Mouse (Mus musculus) splenic B cell, adult 2 months (primary cell): ENCODE measurements at regions not wholly inside any gene's neighbourhood (a gene's known extent, or its start where the extent isn't known, plus 50 kb on each side); places are given as distances from the start of the nearest gene placed in this dataset.

Experiments used
- DNase-seq: peaks from one replicate; pipeline ENCODE4 v3.0.0-alpha.2; 2011; ENCODE audit warnings: low read depth, low spot score
- H3K27me3 ChIP-seq: 2 replicates; pipeline ENCODE4 v1.6.1; 2012; ENCODE audit warnings: mild to moderate bottlenecking, low read length, moderate library complexity, mixed read lengths; ENCODE audit not compliant: control insufficient read depth, poor library complexity, insufficient read depth, severe bottlenecking
- H3K36me3 ChIP-seq: 2 replicates; pipeline ENCODE4 v1.6.1; 2012; ENCODE audit warnings: mild to moderate bottlenecking, low read length, moderate library complexity, mixed read lengths; ENCODE audit not compliant: control insufficient read depth, poor library complexity, insufficient read depth, severe bottlenecking

DNA sequence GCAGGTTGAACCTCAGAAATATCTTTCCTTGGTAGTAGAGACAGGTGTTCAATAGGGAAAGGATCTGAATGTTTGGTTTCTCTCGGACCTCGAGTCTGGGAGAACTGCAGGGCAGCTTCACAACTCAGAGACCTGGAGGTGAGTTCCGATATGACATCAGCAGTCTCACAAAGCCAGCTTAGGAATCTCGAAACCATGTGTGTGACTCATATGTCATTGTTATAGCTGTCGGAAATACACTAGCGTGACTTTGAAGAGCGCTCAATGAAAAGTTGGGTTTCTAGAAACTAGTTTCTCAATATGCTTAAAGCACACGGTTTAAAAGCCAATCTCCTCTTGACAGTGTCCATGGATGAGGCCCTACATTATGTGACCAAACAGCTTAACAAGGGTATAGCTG lies 485.9 kb upstream of the Klf4 start:
- Histone ChIP-seq H3K36me3 (no peaks in the 10 kb centered on the region), H3K27me3 (no peaks in the 10 kb centered on the region)
- DNase-seq: no peak

DNA sequence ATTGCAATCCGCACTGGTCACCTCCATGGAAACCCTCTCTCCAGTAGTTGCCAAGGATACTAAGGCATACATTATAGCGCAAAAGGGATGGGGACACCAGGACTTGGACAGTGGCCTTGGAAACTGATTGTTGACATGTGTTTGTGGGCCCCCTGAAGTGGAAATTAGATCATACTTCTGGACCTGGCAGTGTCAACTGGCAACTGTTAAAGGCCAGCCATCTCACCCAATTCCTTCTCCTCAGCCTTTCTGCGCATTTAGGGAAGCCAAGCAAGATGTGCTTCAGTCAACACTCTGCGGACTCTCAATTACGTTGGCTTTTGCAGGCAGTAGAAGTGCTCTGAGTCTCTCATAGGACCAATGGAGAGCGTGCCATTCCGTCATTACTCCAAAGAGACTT lies 483.2 kb upstream of the Klf4 start:
- Histone ChIP-seq H3K27me3 (no peaks in the 10 kb centered on the region), H3K36me3 (no peaks in the 10 kb centered on the region)
- DNase-seq: no peak

DNA sequence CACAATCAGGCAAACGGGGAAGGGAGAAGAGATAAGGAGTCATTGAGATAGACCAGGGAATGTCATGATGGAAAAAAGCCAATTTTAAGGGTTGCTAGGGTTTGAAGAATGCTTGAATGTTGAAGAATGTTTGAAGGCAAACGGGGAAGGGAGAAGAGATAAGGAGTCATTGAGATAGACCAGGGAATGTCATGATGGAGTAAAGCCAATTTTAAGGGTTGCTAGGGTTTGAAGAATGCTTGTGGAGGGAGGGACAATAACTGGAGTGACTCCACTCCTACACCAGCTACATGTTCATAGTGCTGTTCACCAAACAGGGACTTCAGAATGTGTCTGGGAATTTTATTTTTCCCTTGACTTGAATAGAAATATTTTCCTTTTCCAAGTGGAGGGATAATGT lies 476.0 kb upstream of the Klf4 start:
- Histone ChIP-seq H3K27me3 (no peaks in the 10 kb centered on the region), H3K36me3 (no peaks in the 10 kb centered on the region)
- DNase-seq: no peak

DNA sequence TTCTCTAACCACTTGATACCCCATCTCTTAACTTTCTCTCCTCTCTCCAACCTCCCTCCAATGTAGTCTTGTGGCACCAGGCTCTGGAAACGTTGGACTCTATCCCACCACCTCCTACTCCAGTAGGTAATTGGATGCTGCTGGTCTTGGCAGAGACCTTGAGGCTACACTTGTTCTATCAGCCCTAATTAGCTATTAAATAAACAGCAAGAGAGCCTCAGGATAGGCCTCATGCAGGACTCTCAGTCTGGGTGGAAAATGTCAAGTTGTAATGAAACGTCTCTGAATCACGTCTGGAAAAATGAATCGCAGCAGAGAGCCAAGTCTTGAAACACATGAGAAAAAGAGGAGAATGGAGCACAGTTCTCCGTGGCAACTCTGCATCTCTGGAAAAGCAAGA lies 472.0 kb upstream of the Klf4 start:
- Histone ChIP-seq H3K27me3 (no peaks in the 10 kb centered on the region), H3K36me3 (no peaks in the 10 kb centered on the region)
- no peak for DNase-seq

DNA sequence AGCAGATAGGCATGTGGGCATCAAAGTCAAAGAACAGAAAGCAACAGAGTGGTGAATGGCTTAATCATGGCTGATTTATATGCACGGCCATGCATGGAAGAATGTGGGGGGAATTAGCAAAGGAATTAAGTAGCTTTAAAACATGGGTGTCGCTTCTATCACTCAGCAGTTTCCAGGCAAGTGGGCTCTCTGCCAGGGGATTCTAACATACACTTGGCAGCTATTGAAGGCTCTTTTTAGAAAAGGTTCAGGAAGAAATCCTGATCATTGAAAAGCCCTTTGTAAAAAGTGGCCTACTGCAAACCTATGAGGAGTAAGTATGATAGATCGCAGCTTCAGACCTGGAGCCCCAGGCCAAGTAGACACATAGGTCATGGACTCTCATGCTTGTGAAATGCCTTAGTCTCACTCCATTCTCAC lies 469.1 kb upstream of the Klf4 start:
- DNase-seq: no peak
- Histone ChIP-seq H3K27me3 (no peaks in the 10 kb centered on the region), H3K36me3 (no peaks in the 10 kb centered on the region)

DNA sequence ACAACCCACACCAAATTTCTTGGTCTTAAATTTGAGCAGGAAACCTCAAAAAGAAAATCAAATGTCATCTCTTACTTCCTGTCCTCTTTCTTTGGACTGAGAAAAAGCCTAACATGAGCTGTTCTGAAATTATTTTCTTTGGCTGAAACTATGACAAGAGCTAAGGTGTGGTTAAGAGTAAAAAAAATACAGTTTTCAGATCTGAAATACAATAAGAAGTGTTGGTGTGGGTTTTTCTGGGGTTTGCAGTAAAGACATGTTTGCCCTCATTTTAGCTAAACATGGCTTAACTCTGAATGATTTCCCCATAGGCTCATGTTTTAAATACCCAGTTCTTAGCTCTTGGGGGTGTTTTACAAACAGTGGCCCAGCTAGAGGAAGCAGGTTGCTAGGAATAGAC lies 451.8 kb upstream of the Klf4 start:
- Histone ChIP-seq H3K36me3 (no peaks in the 10 kb centered on the region), H3K27me3 (no peaks in the 10 kb centered on the region)
- DNase-seq: no peak

DNA sequence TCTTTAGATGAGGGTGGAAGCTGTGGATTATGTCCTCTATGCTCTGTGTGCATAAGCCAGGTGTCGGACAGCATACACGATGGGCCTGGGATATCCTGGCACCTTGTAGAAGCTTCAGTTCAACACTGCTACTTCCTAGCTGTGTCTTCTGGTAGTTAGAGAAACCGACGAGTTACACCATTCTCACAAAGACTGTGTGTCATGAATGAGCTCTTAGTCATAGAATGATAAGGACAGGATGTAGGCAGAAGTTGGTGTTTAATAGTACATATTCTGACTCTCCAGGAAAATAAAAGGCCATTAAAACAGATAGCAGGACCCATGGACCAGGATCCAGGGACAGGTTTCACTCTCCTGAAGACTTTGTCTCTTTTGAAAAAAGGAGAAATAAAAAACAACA lies 446.3 kb upstream of the Klf4 start:
- Histone ChIP-seq H3K36me3 (no peaks in the 10 kb centered on the region), H3K27me3 (no peaks in the 10 kb centered on the region)
- DNase-seq: no peak

DNA sequence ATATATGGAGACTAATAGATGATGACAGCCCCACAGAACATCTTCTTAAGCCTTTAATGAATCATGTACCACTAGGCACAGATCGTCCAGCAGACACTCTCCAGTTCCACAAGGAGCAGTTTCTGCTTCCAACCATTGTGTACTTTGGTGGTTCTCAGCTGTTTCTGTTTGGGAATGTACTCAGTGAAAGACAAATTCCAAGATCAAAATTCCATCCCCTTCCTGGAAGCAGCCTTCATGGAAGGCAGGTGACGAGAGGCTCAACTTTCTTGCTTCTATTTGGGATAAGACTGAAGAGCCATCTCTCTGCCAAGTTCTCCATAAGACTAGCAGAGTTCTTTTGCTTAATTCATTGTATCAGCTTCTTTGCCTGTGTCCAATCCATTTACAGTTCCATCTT lies 444.0 kb upstream of the Klf4 start:
- H3K36me3 ChIP-seq: no peaks in the 10 kb centered on the region
- no peaks in the 10 kb centered on the region for H3K27me3 ChIP-seq
- DNase-seq: no peak

DNA sequence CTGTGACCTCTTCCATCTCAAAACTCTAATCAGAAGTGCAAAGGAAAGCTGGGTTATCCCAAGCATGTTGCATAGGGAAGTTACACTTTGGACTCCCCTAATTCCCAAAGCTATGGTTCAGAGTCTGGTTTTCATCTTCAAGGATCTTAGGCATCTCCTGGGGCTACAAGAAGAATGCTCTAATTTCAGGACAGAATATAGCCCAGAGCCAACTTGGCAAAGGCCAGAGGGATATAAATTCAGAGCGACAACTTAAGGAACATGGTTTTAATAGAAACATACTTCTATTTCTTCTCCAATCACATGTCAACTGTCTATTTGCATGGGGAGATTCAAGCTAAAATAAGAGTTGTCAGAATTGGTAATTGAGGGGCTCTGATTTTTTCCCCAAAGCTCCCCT lies 441.4 kb upstream of the Klf4 start:
- no peak for DNase-seq
- H3K27me3 ChIP-seq: no peaks in the 10 kb centered on the region

DNA sequence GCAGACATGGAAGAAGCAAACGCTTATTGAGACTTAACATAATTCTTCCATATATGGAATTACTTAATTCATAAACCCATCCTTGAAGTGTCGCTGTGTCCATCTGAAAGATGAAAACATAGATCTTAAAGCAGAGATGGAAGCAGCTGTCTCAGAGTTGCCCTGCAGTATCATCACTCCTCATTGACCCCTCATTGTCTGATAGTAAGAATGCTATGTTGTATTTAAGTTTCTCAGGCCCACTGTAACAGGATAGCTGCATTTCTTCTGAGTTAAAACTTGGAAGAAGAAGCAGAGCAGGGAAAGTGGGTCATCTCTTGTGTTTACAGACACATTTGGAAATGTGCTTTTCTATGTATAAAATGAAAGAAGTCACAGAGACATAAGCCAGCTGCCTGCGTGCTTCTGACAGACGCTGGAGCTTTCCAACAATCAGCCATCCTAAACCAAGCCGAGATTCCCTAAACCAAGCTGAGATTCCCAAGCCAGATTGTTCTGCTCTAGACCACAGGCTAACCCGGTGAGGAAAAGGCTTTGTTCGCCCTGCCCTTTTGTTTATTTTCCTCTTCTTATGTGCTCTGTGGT lies 440.1 kb upstream of the Klf4 start:
- no peaks in the 10 kb centered on the region for H3K27me3 ChIP-seq
- H3K36me3 ChIP-seq: no peaks in the 10 kb centered on the region
- DNase-seq: no peak

More for the DNA sequence above, 441.4 kb upstream of the Klf4 start:
- H3K36me3 ChIP-seq: no peaks in the 10 kb centered on the region

DNA sequence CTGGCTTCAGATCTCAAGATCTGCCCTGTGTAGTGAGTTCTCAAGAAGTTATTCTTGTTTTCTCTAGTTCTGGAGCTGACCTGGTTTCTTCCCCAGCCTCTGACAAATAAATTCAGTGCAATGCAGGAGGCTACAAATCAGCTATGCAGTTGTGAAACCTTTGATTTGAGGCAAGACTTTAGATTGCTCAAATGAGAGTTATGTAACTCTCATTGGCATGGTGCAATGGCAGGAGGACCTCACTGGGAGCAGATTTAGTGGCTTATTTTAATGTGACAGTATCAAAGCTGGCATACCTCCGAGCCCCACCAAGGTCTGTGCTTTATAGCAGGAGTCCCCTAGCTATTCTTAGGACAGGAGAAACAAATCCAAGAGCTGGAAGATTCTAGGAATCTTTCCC lies 427.8 kb upstream of the Klf4 start:
- H3K36me3 ChIP-seq: no peaks in the 10 kb centered on the region
- H3K27me3 ChIP-seq: no peaks in the 10 kb centered on the region
- DNase-seq: no peak

DNA sequence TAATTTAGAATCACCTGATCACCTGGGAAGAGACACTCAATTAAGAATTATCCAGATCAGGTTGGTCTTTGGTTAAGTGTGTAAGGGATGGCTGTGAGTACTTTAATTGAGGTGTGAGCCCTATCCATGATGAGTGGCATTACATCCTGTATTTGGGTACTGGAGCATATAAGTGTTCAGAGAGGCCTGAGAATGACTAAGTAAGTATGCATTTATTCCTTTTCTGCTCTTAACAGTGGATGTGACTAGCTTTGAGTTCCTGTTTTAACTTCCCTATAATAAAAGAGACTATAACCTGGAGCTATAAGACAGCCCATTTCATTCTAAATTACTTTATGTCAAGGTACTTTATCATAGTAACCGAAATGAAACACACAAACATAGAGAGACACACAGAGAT lies 421.4 kb upstream of the Klf4 start:
- no peaks in the 10 kb centered on the region for H3K36me3 ChIP-seq

DNA sequence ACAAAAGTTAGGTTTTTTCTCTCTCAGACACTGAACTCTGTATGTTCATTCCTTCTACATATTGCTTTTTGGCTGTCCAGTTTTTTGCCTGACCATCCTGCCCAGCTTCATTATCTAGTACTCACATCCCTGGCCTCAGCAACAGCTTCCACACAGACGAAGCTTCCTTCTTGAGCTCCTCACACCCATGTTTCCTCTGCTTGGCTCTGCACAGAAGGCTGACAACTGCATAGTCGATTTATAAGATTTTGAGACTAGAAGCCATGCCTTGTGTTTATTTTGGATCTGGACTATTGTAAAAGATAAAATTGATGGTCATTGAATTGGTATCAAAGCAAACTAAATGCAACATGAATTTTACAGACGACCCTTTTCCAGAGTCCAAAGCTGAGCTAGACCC lies 420.0 kb upstream of the Klf4 start:
- no peak for DNase-seq
- H3K27me3 ChIP-seq: no peaks in the 10 kb centered on the region

More for the DNA sequence above, 421.4 kb upstream of the Klf4 start:
- H3K27me3 ChIP-seq: no peaks in the 10 kb centered on the region
- DNase-seq: no peak

DNA sequence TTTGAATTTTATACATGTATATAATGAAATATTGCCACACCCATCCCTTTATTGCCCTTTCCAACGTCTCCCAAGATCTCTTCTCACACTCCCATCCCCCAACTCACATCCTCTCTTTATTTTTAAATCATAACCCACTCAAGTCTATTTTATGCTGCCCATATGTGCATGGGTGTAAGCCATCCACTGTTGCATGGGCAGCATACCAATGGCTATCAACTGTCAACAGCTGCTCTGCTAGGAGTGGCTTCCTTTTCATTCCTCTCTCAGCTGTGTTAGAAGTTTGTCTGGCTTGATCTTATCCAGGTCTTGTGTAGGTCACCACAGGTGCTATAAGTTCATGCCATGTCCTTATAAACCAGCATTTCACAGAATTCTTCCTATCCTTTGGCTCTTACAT lies 409.2 kb upstream of the Klf4 start:
- no peak for DNase-seq
- Histone ChIP-seq H3K36me3 (no peaks in the 10 kb centered on the region), H3K27me3 (no peaks in the 10 kb centered on the region)

More for the DNA sequence above, 420.0 kb upstream of the Klf4 start:
- H3K36me3 ChIP-seq: no peaks in the 10 kb centered on the region

DNA sequence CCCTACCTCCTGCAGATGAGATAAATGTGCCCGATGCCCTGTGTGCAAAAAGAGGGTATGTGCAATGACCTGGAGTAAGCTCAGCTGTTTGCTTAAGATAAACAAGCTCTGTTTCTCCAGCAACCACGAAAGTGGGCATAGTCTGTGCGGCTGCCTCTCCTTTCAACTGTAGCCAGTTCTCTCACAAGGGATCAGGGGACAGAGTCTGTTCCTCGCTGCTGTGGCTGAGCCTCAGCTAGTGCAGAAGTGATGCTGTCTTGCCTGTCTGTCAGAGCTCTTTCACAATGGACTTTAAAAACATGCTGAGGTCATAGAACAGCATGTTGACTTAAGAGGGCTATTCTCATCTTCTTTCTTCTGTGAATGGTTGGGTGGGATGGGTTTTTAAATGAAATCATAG lies 406.1 kb upstream of the Klf4 start:
- DNase-seq: no peak
- H3K27me3 ChIP-seq: no peaks in the 10 kb centered on the region
- no peaks in the 10 kb centered on the region for H3K36me3 ChIP-seq

DNA sequence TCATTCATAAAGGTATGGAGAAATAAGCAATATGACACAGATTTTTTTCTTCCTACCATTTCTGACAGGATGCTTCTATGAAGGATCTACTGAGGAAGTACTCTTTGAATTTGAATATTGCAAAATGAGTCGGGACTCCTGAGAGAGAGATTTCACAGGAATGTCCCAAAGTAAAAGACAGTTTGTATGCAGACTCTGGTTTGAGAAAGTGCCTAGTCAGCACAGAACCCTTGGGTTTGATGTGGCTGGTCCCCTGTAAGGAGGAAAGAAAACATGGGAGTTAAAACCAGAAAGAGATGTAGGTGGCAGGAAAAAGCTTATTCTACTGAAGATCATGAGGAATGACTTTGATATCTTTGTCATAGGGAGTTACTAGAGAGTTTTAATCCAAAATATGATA lies 405.6 kb upstream of the Klf4 start:
- no peaks in the 10 kb centered on the region for H3K36me3 ChIP-seq

More for the DNA sequence above, 405.6 kb upstream of the Klf4 start:
- no peaks in the 10 kb centered on the region for H3K27me3 ChIP-seq
- no peak for DNase-seq
